Mouse (Mus musculus): ENCODE measurements at regions not wholly inside any gene's neighbourhood (a gene's known extent, or its start where the extent isn't known, plus 50 kb on each side); places are given as distances from the start of the nearest gene placed in this dataset.

DNA sequence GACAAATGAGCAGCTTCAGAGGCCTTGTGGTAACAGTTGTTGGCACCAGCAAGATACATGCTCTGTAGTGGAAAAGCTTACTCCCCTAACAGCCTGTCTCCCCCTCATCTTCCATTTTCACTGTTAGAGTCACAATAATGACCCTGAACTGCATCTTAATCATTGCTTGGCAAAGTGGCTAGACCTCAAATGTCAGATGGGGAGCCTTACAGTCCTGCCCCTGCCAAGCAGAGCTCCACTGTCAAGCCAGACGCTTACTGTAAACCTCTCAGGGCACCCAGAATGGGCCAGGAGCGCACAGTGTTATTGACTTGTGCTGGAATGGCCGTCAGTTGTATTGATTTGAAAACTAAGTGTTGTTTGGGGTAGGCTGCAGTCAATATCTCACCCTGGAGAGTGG, 172.5 kb downstream of the Tex29 start:
- Histone ChIP-seq H3K4me2 (ENCODE audit: insufficient read depth, low read depth, poor library complexity, severe bottlenecking) (no peak overlapping the region), H3K27ac (ENCODE audit: insufficient read depth, low read depth) (no peak overlapping the region), H3K36me3 (replicated peaks in 1 of 2; ENCODE audit: control insufficient read depth in 1 of 2, insufficient read depth in 1 of 2, low read length in 1 of 2) (no peaks in the 10 kb centered on the region), H3K27me3 (replicated peaks) (peaks cover 27% of the 10 kb centered on the region), H3K9me3 (replicated peaks; ENCODE audit: low read length) (peaks cover under 1% of the 10 kb centered on the region), H3K9ac (ENCODE audit: insufficient read depth, low read depth) (no peak overlapping the region), H3K4me3 (replicated peaks in 1 of 3; ENCODE audit: low read depth in 2 of 3, low read length in 2 of 3, poor library complexity in 1 of 3) (no peak overlapping the region), H3K4me1 (ENCODE audit: control insufficient read depth in 1 of 2, insufficient read depth in 2 of 2) (no peaks in the 10 kb centered on the region), H3K79me2 (replicated peaks; ENCODE audit: control insufficient read depth, extremely low read depth, insufficient read depth, poor library complexity, severe bottlenecking) (no peaks in the 10 kb centered on the region)
- dilution Hi-C loops (cut with MboI; ENCODE audit: extremely low pct_ligation_motif_present, extremely low pct_unique_long_range_greater_than_20kb, low sequenced_read_pairs): no loop called here
- TF ChIP-seq SMC3 (IDR thresholded peaks at IDR 0.05; ENCODE audit: low read depth, low read length) (no peak), HCFC1 (IDR thresholded peaks at IDR 0.05; ENCODE audit: low read depth, low read length) (no peak), KAT2A (IDR thresholded peaks at IDR 0.05; ENCODE audit: insufficient replicate concordance, low read length) (no peak), CHD2 (IDR thresholded peaks at IDR 0.05; ENCODE audit: low read length) (no peak), POLR2A (IDR thresholded peaks at IDR 0.05; ENCODE audit: low read depth, low read length) (no peak)
- no peak for DNase-seq (ENCODE audit: extremely low read depth)
- in situ Hi-C loops (cut with MboI; ENCODE audit: low pct_ligation_motif_present, low pct_unique_long_range_greater_than_20kb, low sequenced_read_pairs): no loop called here

DNA sequence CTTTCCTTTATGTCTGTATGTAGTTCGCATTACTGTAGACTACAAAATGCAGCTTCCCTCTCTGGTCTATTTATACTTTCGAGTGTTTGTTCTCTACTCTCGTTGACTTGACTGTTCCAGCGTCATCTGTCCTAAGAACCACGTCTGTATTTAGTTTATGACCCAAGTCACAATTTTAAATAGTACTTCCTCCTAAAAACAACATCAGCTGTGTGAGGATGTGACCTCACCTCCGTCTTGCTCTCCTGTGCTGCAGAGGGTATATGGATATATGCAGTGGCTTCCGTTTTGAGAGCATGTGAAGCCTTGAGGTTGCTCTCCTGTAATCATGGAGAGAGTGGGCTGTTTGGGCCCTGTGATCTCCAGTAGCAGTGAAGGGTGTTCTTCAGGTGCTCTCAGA, 177.5 kb downstream of the Tex29 start:
- no peaks in the 10 kb centered on the region for H3K4me1 ChIP-seq (ENCODE audit: control insufficient read depth in 1 of 2, insufficient read depth in 2 of 2)
- H3K27me3 ChIP-seq (replicated peaks): peaks cover 9% of the 10 kb centered on the region
- DNase-seq (ENCODE audit: extremely low read depth): no peak
- no peak for TF ChIP-seq ZMIZ1 (IDR thresholded peaks at IDR 0.05; ENCODE audit: low read depth, low read length)
- in situ Hi-C loops (cut with MboI; ENCODE audit: low pct_ligation_motif_present, low pct_unique_long_range_greater_than_20kb, low sequenced_read_pairs) (no loop called here), dilution Hi-C loops (cut with MboI; ENCODE audit: extremely low pct_ligation_motif_present, extremely low pct_unique_long_range_greater_than_20kb, low sequenced_read_pairs) (no loop called here)
- no peaks in the 10 kb centered on the region for H3K36me3 ChIP-seq (replicated peaks in 1 of 2; ENCODE audit: control insufficient read depth in 1 of 2, insufficient read depth in 1 of 2, low read length in 1 of 2)
- H3K79me2 ChIP-seq (replicated peaks; ENCODE audit: control insufficient read depth, extremely low read depth, insufficient read depth, poor library complexity, severe bottlenecking): no peaks in the 10 kb centered on the region
- H3K27ac ChIP-seq (ENCODE audit: insufficient read depth, low read depth): no peak overlapping the region
- no peak overlapping the region for H3K4me2 ChIP-seq (ENCODE audit: insufficient read depth, low read depth, poor library complexity, severe bottlenecking)
- H3K9me3 ChIP-seq (replicated peaks; ENCODE audit: low read length): peaks cover 8% of the 10 kb centered on the region
- H3K4me3 ChIP-seq (replicated peaks in 1 of 3; ENCODE audit: low read depth in 2 of 3, low read length in 2 of 3, poor library complexity in 1 of 3): no peak overlapping the region
- H3K9ac ChIP-seq (ENCODE audit: insufficient read depth, low read depth): no peak overlapping the region

DNA sequence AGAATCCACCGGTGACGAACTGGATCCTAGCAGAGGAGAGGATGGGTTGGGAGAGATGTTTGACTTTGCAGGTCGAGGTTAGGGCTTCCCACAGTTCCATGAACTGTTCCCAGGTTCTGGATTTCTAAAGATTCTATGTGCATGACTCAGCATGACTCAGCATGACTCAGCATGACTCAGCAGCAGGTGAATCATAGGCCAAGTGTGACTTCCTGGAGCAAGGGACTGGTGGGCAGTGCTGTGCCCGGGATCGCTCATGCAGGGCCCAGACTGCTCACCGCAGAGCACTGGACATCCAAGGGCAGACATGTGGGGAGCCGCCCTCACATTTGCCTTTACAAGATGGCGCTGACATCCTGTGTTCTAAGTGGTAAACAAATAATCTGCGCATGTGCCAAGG, 179.0 kb downstream of the Tex29 start:
- H3K9ac ChIP-seq (ENCODE audit: insufficient read depth, low read depth): no peak overlapping the region
- H3K9me3 ChIP-seq (replicated peaks; ENCODE audit: low read length): peaks cover 10% of the 10 kb centered on the region
- DNase-seq (ENCODE audit: extremely low read depth): peak; percentile 6
- TF ChIP-seq MAFK (IDR thresholded peaks at IDR 0.05; ENCODE audit: insufficient replicate concordance, low read length) (peak; percentile 52; the same call in 1 of the 2 replicates), CHD2 (IDR thresholded peaks at IDR 0.05; ENCODE audit: low read length) (no peak), USF1 (IDR thresholded peaks at IDR 0.05; ENCODE audit: low read depth, low read length) (no peak)
- no peaks in the 10 kb centered on the region for H3K4me1 ChIP-seq (ENCODE audit: control insufficient read depth in 1 of 2, insufficient read depth in 2 of 2)
- no peak overlapping the region for H3K4me2 ChIP-seq (ENCODE audit: insufficient read depth, low read depth, poor library complexity, severe bottlenecking)
- H3K27ac ChIP-seq (ENCODE audit: insufficient read depth, low read depth): no peak overlapping the region
- H3K79me2 ChIP-seq (replicated peaks; ENCODE audit: control insufficient read depth, extremely low read depth, insufficient read depth, poor library complexity, severe bottlenecking): no peaks in the 10 kb centered on the region
- no peak overlapping the region for H3K4me3 ChIP-seq (replicated peaks in 1 of 3; ENCODE audit: low read depth in 2 of 3, low read length in 2 of 3, poor library complexity in 1 of 3)
- H3K36me3 ChIP-seq (replicated peaks in 1 of 2; ENCODE audit: control insufficient read depth in 1 of 2, insufficient read depth in 1 of 2, low read length in 1 of 2): no peaks in the 10 kb centered on the region
- dilution Hi-C loops (cut with MboI; ENCODE audit: extremely low pct_ligation_motif_present, extremely low pct_unique_long_range_greater_than_20kb, low sequenced_read_pairs): no loop called here
- peaks cover 8% of the 10 kb centered on the region for H3K27me3 ChIP-seq (replicated peaks)
- in situ Hi-C loops (cut with MboI; ENCODE audit: low pct_ligation_motif_present, low pct_unique_long_range_greater_than_20kb, low sequenced_read_pairs): no loop called here
